Mouse (Mus musculus) thymus, adult 2 months (tissue): ENCODE data around the gene Cntrl.

Experiments used
- CTCF ChIP-seq: fragments of 200-500 bp; IDR thresholded peaks from 2 replicates; pipeline ENCODE4 v1.5.1; 2012; ENCODE audit warnings: mild to moderate bottlenecking, control low read depth, low read length, moderate library complexity, borderline replicate concordance; ENCODE audit not compliant: control insufficient read depth, poor library complexity, insufficient read depth; ENCODE audit errors: extremely low read depth
- POLR2A ChIP-seq: fragments of 200-500 bp; IDR thresholded peaks from 2 replicates; pipeline ENCODE4 v1.6.1; 2012; ENCODE audit warnings: mild to moderate bottlenecking, low read length, control low read depth, moderate library complexity; ENCODE audit not compliant: control insufficient read depth, poor library complexity, insufficient read depth; ENCODE audit errors: extremely low read depth

DNA sequence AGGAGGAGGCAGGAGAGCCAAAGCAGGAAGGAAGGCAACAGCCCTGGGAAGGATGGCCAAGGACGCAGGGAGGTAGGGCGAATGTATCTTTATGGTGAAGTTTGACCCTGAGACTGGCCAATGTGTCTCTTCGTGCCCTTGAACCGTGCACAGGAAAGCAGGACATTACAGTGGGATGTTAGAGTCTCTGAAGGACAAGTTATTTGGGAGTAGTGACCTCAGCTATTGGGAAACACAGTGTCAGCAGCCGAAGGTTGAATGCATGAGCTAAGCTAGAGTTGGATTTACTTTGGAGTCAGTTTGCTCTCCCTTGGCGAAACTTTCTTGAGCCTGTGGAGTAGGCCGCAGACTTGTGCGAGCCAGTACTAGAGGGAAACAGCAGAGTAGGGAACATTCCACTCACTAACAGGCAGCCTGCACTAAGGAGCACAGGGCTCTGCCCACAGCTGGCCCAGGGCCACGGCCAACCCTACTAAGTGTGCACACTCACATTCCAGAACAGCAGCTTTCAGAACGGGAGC lies 62.1 kb downstream of the Cntrl start:
- TF ChIP-seq CTCF = no peak
- TF ChIP-seq POLR2A = no peak
